Mouse (Mus musculus) heart, adult 2 months (tissue): ENCODE results near the gene Cbx8.

Experiments
- CTCF ChIP-seq: fragments of 200-600 bp; IDR thresholded peaks from 2 replicates; pipeline ENCODE4 v1.8.1; 2022; ENCODE audit warnings: antibody characterized with exemption, mild to moderate bottlenecking, moderate library complexity
- POLR2A ChIP-seq: fragments of 200-500 bp; IDR thresholded peaks from 2 replicates; pipeline ENCODE4 v1.6.1; 2011; ENCODE audit warnings: mild to moderate bottlenecking, low read depth, low read length, control low read depth; ENCODE audit not compliant: insufficient read depth

DNA sequence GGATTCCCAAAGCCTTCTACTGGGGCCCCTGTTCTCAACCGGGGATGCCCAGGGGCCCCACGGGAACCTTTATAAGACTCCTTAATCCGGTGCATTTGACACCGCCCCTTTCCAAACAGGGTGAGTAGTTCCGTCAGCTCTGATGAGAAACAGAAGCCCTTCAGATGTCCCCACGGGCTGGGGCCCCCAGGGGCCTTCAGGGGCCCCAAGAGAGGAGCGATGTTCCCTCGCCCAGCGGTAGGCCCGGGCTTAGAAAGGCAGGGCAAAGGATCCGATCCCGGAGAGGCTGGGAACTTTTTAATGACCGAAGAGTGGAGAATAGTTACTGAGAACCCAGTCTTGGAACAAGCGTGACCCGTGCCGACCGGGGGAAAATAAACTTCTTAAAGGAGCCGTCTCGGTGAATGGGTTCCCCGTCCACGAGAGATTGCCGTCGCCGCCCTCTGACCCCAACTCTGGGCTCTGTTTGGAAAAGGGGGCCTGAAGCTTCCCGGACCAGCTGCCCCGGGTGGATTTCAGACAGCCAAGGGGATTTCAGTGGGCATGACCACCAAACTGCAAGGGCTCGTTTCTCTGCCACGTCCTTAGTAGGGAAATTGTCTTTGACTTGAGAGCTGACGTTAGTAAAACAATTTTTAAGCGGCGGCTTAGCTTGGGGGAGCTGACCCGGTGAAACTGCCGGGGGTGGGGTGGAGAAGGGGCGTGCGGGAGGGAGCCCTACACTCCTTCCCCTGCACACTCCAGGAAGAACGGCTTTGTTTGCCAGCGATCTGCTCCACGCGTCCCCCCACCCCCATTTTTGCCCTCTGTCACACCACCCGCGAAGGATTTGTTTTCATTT lies 48.7 kb upstream of the Cbx8 start:
- no peak for TF ChIP-seq CTCF
- TF ChIP-seq POLR2A: no peak
